Mouse (Mus musculus): Measurements from ENCODE around the gene Kalrn. TPM values are rescaled to one million over a fixed set of nuclear protein-coding genes. Genes with fewer than 3 reads are reported as not detected.

Gene Kalrn
- total RNA-seq, 2 experiments from 2014 or later = 18.6 to 24.1 TPM

DNA sequence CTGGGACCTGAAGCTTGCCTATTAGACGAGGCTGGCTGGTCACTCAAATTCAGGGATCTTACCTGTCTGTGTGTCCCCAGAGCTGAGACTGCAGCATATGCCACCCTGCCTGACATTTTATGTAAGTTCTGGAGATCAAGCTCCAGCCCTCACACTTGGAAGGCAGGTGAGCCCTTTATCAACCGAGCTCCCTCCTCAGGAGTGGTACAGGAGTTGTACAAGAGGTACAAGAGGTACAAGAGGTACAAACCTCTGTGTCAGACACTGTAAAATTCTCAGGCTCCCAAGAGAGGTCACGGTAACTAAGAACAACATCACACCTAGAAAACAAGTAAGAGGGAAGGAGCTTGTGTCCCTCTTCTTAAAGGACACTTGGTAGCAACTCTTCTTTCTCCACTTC, 217.8 kb downstream of the Kalrn start:
- DNase-seq (ENCODE audit: low spot score) = no peak

DNA sequence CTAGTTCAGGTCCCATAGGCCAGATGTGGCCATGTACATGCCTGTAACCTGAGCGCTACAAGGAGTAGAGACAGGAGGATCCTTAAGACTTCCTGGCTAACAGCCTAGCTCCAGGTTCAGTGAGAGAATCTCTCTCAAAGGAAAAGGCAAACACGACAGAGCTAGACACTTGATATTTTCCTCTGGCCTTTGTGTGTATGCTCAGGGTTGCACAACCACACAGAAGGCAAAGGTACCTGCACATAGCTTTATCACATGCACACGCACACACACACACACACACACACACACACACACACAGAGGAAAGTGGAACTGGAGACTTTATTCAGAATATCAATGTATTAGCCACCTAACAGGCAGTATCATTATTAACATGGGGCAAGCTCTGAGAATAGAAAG, 219.3 kb downstream of the Kalrn start:
- DNase-seq (ENCODE audit: low spot score) = no peak

DNA sequence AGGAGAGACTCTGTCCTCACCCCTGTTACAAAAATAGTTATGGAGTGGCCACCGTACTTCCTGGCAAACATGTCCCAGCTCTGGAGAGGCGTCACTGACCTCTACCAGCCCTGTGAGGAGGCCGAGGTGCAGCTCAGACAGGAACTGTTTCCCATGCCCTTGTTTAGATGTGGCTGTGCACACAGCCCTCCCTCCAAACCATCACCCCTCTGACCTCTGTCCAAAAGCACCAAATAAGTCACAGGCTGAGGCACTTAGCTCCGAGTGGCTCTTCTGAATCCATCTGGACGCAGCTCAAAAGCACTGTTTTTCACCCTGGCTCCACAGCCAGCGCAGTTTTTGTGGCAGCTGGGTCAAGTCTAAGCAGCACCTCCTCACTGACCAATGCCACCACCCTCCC, 220.6 kb downstream of the Kalrn start:
- peak; percentile 50 for DNase-seq (ENCODE audit: low spot score)

DNA sequence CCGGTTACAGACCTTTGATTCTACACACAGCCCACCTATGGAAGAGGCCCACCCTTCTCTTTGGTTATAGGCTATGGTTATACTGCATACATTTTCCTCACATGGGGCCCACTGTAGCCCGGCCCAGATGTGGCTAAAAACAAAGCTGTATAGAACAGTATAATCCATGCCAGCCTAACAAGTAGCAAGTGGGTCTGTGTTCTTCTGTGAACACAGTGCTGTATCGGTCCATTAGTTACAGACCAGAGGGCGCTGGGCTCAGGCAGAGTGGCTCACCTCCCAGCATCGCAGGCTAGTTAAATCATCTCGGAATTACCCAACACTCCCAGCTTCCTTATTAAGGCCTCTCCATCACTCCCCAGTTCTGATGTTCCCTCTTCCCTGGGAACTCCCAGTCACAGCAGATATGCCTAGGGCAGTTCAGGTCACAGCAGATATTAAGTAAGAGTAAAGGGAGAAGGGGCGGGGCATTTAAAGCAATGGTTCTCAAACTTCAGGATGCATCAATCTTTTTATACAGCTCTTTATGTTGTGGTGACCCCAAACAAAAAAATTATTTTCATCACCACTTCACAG, 221.7 kb downstream of the Kalrn start:
- DNase-seq (ENCODE audit: low spot score) = no peak

DNA sequence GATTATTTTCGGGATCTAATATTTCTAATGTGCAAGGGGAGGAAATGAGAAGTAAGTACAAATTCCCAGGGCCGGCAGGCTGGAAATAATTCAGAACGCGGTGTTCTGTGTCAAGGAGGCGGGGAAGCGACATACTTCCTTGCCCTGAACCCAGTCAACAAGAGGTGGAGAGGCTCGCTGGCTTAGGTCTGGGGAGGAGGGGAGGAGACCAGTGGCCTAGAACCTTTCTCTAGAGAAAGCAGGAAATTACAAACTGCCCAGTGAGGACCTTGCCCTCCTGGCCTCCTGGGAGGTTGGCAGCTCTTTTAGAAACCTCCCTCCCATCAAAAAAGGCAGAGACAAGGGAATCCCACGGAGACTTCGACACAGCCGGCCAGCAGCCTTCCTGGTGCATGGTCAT, 225.8 kb downstream of the Kalrn start:
- DNase-seq (ENCODE audit: low spot score) = peak; percentile 73

DNA sequence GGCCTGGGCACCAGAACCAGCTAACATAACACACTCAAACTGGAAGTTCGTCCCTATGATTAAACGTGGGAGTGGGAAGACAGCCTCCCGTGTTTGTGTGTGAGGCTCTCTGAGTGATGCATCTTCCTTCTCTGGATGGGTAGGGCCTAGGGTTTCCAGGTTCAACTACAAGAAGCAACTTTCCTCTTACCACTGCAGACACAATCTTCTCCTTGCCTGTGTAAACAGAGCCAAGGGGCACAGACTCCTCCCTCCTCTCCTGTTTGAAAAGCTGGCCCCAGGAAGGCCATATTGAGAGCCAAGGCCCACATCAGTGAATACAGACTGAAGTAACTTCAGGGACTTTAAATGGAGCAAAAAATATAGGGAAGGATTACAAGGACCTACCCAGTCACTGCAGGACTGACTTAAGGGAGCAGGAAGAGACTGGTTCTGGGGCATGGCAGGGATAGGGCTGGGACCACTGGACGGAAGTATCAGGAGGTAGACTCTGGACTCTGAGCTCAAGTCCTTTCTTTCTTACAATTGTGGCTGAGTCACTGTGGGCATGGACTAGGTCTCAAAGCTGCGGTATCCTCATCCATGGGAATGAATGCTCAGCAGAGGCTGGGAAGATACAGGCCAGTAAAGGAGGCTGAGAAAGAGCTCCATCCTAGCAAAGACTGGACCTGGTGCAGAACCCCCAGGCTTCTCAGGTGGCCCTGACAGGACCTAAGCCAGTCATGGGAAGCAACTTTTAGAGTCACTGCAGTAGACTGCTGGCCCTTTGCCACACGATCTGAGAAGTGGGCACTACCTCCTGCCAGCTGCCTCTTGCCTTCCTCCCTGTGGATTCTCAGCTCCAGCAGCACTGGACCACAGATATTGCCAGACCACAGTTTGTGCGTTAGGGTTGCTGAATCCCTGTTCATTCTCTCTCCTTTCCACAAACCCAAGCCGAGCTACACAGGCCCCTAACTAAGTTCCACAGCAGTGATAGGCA, 228.1 kb downstream of the Kalrn start:
- no peak for DNase-seq (ENCODE audit: low spot score)

DNA sequence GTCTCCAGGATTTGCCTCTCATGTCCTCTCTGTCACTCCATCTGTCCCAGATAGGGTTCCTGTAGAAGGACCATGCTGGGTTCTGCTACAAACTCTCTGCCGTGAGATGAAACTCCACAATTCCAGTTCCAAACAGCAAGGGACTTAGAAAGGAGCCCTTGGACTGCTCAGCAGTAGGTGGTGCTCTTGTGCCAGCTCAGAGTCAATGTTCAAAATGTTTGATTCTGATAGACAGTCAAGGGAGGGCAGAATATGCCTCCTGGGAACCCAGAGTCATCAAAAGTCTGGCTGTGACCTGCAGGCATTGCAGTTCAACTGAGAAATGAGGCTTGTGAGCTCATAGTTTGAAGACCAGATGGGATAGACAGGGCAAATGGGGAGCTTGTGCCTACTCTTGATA, 229.4 kb downstream of the Kalrn start:
- peak; percentile 50 for DNase-seq (ENCODE audit: low spot score)

DNA sequence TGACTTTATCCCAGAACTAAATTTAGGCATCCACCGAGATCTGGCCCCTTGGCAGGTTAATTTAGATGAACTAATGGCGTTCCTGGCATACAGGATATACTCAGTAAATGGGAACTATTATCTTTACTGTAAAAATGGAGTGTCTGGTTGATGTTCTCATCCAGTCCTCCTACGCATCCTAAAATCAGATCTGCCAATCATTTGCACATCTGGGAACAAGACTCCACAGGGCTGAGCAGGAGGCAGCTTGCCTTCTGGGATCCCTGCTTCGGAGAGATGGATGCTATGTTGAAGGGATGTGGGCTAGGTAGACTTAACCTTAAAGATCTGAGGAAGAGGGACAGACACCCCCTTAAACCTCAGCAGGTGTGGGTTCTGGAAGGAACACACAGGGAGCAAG, 230.2 kb downstream of the Kalrn start:
- no peak for DNase-seq (ENCODE audit: low spot score)

DNA sequence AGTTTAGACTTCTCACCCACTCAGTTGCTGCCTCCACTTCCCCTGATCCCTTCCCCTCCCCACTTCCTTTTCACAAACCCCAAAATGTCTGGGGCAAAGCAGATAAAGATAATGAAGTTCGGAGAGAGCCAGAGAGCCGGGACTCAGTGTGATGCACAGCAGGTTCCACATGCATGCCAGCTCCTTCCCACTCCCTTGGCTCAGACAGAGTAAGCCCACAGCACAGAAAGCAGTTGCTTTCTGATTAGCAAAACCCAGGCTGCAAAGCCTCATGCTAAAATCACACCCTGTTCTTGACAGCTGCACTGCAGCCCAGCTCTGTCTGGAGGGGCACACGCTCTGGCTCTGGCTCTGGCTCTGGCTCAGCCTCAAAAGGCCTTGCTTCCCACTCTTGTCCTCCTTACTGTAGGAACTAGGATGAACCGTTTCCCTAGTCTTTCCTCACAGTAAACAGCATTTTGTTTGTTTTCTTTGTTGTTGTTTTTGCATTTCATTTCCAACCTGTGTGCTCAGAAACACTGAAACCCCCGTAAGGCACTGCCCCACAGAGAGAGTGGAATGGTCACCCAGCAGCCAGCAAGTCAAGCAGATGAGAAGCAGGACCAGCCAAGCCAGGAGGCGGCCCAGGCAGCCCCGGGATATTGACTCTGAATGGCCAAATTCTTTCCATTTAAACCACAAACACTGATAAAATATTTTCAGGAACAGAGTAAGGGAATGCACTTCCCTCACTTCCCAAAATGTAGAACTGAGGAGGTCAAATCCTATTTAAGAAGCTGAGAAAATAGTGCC, 230.8 kb downstream of the Kalrn start:
- no peak for DNase-seq (ENCODE audit: low spot score)

DNA sequence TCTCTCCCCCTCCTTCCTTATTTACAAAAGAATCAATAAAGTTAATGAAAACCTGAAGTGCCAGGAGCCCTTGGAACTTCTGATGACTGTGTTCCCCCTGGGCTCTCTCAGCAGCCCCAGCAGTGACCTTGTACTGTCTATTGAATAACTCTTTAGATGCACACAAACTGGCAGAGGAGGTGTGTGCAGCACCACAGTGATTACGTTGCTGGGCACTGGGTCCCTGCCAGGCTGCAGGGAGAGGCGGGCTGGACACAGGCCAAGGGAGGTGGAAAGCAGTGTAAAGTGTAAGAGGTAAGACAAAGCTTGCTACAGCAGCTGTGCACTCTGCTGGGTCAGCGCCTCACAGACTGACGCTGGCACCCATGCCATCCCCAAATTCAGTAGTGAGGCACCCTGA, 238.4 kb downstream of the Kalrn start:
- no peak for DNase-seq (ENCODE audit: low spot score)

DNA sequence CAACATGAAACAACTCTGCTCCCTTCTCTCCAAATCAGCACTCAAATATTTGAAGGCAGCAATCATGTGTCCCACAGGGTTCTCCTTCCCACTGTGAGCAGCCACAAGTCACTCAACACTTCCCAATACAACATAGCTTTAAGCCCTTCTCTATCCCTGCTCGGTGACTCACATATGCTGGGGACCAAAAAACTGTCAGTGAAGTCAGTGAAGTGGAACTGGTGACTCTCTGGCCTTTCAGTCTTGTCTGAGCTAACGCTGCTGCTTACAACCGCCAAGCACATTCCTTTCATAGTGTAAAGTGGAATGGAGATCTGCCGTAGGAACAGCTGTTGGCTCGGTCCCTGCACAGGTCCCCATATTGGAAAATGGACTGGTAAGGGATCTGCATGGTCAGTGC, 241.7 kb downstream of the Kalrn start:
- no peak for DNase-seq (ENCODE audit: low spot score)

DNA sequence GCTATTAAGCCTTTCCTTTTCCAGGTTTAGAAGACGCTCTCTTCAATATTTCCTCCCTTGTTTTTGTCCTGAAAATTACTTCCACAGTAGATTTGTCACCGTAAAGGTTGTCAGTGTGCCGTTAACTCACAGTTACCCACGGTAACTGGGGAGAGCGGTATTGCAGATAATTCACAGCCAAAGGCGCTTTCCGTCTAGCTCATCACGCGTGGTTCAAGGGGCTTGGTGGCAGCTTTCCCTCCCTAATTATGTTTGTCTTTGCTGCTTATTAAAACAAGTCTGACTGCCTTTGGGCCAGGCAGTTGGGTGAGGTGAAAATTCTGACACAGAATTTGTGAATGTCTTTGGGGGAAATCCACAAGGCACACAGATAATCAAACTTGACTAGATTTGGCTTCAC, 243.5 kb downstream of the Kalrn start:
- no peak for DNase-seq (ENCODE audit: low spot score)

DNA sequence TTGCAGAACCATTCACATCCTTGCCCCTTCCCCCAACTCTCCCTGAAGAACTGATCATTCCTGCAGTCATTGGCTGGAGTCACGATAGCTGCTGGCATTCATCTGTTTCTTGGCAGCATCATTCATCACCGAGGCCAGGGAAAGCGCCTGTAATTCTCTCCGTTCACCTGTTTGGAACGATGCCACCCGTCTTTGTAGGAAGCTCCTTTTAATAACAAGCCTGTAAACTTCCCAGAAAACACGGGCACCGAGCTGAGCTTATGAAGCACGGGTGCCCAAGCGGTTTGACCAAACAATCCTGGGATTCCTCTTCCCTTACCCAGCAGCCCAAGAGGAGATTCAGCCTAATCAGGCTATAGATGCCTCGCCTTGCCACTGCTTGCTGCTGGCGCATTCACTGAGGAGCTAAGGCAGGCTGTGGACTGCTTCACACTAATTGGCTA, 243.9 kb downstream of the Kalrn start:
- DNase-seq (ENCODE audit: low spot score) = no peak

DNA sequence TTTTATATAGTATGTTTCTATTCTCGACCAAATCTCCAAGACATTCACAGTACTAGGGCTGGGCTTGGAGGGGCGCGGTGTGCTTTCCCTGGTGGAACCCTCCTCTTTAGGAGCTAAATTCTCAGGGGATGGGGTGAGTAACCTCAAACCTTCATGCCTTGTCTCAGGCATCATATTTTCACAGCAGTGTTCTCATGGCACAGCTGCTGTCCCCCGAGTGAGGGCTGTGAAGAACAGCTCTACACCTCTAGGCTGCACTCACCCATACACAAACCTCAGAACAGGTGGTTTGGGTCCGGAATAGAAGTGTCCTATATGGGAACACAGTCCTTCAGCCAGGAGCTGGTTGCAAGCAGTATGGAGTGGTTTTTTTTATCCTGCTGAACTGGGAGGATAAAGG, 245.4 kb downstream of the Kalrn start:
- DNase-seq (ENCODE audit: low spot score) = no peak

DNA sequence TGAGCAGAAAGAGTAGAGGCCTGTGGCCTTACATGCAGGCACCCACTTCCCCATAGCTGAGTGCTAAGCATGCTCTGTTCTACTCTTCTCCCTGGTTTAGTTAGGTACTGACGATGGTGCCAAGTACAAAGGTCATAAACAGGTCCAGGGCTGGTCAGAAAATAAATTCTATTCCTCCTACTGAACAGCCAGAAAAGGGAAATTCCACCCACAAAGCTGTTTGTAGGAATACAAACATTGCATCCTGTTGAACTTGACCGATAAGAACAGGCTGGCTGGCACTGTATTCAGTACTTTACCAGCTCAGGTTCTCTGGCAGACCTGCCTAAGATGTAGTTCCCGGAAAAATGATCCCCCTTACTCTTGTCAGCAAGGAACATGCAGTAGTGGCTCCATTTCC, 247.5 kb downstream of the Kalrn start:
- no peak for DNase-seq (ENCODE audit: low spot score)

DNA sequence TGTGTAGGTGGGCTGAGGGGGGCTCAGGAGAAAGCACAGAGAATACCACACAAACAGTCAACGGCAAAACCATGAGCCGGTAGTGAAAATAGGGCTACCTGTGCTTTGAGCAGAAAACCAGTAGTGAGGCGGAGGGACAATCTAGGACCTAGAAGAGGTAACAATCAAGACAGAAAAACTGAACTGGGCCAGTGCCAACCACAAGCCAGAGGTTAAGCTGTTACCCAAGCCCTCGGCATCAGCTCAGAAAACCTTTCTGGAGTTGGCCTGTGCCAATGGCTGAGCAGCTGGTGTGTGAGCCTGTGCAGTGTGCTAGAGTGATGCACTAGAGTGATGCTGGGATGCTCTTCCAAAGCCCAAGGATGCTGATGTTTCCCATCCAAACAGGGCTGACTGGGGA, 248.2 kb downstream of the Kalrn start:
- no peak for DNase-seq (ENCODE audit: low spot score)

DNA sequence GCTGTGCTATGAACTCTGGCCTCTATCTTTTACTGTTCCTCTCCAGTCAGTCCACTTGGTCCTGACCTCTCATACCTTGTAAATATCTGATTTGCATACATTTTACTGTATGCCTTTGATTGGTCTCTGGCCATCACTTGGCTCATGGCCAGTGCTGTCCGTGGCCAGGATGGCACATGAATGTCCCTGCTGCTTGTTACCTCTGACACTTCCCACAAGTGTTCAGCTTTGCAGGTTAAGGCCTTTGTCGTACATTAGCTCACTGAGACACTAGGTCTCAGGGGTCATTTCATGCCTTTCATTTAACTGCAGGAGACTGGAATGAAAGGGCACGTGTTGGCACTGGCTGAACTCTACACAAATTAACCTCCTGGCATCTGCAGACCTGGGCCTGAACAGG, 248.6 kb downstream of the Kalrn start:
- DNase-seq (ENCODE audit: low spot score) = no peak

DNA sequence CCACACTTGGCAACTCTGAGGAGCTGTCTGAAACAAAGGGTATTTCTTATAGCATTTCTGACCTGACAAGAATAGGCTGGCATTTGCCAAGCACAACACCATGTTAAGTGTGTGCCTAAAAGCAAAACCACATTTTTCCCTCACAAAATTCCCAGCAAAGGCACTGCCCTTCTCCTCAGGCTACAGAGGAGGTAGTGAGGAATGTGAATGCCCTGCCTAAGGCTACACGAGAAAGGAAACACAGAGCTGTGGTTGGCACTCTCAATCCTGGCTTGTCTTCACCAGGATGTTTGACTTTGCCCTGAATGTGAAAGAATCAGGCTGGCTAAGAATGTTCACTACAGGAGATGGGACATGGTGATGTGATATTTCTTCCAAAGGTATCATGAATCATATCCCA, 249.8 kb downstream of the Kalrn start:
- no peak for DNase-seq (ENCODE audit: low spot score)

DNA sequence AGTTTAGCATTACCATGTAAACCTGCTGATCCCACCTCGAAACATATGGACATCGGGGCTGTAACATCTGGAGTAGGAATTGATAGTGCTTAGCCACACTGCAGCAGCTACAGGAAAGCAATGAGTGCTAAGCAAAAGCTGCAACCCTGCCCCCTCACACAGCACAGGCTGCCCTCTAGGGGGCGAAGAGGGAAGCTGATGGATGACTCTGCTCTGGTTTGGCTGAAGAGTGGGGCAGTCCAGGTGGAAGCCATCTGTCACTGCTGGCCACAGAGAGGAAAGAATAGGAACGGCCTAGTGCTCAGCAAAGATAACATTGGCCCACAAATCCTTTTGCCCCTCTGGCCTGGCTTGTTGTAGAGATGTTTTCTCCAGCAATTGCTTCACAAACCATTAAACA, 250.8 kb downstream of the Kalrn start:
- peak; percentile 54 for DNase-seq (ENCODE audit: low spot score)

DNA sequence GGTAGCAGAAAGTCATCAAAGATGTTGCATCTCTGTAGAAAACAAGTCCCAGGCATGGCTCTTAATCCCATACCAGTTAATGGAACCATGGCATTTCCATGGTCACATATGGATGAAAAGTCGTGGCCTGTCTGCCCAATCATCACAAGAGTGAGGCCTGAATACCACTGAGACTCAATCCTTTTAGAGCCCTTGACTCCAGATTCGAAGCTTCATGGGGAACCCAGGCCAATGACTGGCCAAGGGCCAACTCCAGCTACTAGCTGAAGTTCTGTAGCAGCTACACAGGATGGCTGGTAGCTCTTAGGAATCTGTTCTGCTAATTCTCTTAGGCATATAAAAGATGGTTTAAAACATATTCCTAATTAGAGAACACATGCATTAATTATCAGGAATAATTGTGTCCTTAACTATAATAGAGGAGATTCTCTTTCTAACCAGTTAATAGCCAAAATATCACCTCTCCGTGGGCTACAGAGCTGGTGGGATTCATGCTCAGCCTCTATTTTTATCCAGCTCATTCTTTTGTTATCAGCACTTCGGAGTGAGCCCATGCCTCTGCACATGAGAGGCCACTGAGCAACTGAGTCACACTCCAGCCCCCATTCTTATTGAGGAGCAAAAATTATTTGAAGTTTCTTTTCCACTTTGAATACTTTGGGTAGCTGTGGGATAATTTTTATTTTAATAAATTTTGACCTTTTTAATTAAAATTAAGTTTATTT, 252.1 kb downstream of the Kalrn start:
- no peak for DNase-seq (ENCODE audit: low spot score)

DNA sequence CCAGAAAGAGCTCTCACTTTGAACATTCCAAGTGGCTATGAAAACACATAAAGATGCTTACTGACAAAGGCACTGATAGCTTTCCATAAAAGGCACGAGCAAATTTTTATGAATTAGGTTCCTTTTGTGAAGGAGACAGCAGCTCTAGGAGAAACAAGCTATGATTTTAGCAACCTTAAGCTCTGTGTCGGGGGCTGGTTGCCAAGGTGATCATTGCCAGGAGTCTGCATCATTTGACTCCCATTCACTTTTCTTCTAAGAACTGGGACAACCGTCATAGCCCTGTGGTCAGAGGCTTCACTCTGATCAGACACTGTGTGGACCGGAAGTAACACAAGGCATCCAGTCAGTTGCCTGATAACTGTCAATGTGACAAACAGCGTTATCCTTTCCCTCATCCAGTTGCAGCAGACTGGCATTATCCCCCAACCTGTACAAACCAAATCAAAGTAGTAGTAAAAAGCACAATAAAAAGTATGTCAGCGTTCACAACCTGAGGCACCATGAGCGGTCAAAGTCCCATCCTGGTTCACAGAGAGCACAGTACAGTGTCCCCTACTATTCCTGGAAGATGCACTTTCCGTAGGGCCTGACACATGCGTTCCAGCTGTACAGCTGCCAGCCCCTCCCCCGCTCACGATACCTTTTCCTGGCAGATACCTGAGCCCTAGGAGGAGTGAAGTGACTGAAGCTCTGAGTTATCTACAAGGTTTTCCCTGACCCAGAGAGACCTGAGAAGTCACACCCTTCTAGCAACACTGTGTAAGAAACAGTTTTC, 253.1 kb downstream of the Kalrn start:
- no peak for DNase-seq (ENCODE audit: low spot score)

Measured in gastrocnemius, adult 18-20 months (tissue).